Mouse (Mus musculus) retina, adult 2 months (tissue): ENCODE results near the gene Sh2d3c.

Experiments used
- DNase-seq: peaks from one replicate; pipeline ENCODE4 v3.0.0-alpha.2; 2012; ENCODE audit warnings: low read depth, low spot score

Gene Sh2d3c

DNA sequence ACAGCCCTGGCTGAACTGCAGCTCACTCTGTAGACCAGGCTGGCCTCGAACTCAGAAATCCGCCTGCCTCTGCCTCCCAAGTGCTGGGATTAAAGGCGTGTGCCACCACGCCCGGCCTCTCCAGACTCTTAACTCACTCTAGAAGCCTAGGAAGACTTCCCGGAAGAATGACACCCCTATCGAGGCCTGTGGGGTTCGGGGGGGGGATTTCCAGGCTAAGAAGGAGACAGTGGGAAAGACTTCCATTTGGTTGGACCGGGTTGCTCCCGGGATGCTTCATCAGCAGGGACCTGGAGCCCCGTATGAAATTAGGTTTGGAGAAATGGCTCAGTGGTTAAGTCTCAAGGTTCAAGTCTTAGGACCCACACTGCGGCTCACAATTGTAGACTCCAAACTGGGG, 26.2 kb upstream of the Sh2d3c start:
- DNase-seq = no peak

DNA sequence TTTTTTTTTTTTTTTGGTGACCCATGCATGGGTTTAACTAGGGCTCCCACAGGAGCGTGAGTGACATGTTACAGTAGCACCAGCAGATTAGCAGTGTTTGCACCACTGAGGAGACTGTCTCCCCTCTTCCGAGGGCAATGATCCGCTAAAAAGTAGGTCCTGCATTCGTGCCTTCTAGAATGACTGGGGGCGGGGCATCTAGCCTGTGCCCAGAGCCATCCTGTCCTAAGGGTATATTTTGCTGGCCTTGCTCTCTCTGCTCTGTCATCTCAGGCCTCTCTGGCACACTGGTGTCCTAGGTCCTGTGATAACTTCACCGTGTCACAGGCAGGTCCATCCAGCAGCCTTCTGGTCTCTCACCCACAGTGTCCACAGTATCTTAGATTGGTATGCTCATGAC, 21.2 kb upstream of the Sh2d3c start:
- DNase-seq = no peak

DNA sequence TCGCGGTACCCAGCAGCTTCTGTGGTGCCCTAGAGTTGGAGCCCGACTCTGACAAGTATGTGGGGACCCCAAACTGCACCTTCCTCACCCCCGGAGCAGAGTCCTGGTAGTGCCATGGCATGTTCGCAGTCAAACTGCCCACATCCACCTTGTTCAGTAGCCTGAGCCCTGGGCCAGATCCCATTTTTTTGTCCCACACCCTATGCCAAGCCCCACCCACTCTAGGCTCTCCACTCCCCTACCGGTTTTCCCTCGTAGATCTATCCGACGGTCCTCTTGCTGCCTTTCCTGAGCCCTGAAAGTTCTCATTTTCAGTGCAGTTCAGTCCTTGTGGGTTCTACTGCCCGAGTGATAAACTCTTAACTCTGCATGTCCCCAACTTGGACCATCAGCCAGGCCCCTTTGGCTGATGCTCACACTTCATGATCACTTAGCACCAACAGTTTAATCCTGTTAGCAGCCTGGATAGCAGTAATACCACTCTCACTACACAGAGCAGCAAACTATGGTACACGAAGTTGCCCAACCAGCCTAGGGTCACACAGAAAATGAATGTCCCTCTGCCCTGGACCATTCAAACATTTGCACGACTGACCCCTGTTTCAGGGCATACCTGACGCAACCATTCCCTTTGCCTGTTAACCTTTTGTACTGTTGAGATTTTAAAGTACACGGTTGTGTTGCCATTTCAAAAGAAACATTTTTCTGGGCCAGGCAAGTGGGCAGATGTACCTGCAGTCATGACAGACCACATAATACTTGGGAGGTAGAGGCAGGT, 19.7 kb upstream of the Sh2d3c start:
- DNase-seq = no peak

DNA sequence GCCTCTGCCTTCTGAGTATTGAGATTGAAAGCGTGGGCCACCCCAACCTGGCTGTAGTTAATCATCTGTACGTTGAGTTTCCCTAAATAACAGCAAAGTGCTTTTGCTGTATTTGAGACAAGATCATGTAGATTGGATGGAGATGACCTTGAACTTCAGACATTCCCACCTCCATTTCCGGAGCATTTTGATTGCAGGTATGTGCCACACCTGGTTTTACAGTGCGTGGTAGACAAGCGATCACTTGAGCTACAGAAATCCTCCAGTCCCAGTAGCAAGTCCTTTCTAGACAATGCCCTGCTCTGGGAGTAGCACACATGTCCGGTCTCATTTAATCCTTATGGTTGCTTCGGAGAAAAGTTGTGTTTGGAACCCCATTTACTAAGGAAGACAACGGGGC, 17.8 kb upstream of the Sh2d3c start:
- no peak for DNase-seq

DNA sequence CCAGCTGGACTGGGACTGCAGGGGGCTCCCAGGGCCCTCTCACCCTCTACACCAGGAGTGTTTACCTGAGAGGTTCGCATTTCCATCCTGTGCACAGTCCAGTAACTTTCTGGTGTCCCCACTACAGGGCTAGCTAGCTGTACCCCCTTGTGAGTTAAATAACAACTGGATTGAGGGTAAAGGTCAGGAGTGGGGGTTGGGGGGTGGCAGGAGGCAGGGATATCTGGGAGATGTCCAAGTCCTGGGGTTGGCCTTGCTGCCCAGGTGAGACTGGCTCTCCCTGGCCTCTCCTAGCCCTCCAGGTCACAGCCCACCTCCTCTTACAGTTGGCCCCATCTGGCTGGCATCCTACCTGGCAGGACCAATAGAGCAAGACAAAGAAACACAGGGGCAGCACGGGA, 16.8 kb upstream of the Sh2d3c start, which contains the start of gene Fpgs:
TSS of gene Fpgs (minus strand) at position 125 of the 401 bp plus-strand sequence.
- no peak for DNase-seq

DNA sequence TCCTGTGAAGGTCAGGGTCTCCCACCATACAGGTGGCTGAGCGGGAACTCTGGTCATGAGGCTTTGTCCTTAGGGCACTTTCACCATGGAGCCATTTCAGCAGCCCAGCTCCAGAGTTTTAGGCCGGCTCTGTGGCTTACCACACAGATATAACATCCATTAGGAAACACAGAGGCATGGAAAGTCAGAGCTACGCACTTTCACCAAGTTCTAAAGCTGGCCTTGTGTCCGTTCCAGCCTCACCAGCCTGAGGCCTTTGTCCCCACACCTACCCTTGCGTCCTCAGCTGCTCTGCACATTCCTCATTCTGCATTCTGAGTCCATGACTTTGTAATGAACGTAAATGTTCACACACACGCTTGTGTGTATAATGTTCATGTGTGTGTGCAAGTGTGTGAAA, 15.8 kb upstream of the Sh2d3c start:
- DNase-seq = no peak

DNA sequence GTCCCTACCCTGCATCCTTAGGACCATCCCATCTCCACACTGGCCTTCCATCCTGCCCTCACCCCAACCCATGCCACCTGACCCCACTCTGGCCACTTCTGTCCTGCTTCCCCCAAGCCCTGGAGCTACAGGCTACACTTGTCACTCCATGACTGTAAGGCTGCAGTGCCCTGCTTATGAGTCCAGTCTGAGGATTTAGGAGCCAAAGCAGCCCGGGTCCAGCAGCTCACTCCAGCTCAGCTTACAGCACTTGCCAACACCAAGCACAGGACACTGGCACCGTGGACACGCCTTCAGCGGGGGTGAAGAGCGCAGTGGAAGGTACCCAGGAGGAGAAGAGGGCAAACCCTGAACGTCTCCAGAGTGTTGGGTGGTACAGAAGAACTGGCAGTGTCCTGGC, 13.9 kb upstream of the Sh2d3c start:
- DNase-seq = no peak

DNA sequence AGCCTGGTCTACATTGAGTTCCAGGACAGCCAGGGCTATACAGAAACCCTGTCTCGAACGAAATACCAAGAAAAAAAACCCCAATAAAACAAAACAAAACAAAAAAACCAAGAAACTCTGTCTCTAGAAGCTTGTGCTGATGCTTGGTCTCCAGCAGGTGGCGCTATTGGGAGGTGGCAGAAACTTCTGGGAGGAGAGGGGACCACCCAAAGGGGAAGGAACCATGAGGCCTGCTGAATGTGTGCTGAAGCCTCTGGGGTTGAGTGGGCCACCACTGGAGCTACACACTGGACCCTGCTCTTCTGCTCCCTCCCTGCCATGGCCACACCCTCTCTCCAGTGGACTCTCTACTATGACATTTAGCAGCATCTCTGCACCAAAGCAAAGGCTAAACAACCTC, 12.2 kb upstream of the Sh2d3c start:
- DNase-seq = no peak

DNA sequence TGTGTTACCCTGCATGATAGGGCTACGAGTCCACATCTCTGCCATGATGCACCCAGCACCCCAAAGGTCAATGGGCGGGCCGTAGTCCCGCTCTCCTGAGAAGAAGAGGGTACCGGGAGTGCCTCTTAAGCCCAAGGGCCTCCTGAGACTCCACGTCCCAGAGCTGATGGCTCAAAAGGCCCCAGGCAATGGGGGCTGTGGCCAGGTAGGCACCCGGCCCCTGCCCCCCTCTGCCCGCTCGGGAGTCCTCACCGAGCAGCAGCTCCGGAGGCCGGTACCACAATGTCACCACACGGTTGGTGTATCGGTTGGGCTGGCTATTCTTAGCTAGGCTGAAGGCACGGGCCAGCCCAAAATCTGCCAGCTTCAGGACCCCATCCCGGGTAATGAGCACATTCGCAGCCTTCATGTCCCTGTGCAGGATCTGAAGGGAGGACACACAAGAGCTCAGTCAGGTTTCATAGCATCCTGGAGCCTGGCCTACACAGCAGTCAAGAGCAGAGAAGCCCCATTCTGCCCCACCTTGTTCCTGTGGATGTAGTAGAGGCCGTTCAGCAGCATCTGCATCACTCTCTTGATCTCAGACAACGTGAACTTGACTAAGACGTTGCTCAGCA, 11.2 kb upstream of the Sh2d3c start:
- DNase-seq = no peak

DNA sequence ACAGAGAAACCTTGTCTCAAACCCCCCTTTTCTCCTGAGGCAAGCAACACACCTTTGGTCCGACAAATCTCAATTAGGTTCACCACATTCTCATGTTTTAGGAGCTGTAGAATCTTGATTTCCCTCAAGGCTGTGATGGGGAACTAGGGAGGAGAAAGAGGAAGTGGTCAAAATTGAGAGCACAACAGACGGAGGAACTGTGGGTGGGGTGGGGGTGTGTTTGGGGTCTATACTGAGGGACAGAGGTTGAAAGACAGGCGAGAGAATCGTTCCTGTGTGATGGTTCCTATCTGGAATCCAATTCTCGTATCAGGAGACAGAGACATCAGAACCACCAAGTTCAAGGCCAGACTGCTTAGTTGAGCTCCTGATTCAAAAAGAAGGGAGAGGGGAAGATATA, 10.4 kb upstream of the Sh2d3c start:
- no peak for DNase-seq

DNA sequence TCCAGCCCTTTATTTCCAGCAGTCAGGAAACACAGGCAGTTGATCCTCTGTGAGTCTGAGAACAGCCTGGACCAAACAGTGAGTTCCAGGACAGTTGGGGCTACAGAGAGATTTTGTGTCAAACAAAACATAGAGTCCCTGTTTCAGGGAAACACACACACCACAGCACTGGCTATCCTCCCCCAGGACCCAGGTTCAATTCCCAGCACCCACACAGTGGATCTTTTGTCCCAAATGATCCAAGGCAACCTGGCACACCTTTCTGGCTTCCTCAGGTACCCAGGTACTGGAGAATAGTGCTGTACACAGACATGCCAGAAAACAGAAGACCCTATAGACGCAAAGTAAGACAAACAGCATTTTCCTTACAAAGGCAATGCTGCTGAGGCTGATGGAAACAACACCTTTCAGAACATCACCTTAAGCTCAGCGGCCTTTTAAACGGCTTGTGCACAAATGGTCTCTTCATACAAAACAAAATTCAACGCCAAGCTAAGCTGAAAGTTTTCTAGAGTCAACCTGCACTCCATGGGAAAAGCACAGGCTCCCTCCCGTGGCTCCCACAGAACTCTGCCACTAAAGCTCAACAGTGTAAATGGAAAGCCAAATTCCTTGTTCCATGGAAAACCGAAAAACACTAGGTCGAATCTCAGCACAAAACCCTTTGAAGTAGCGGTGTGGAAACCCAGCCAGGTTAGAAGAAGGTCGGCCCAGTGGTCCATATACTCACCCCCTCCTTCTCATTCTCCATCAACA, 9.4 kb upstream of the Sh2d3c start:
- no peak for DNase-seq

DNA sequence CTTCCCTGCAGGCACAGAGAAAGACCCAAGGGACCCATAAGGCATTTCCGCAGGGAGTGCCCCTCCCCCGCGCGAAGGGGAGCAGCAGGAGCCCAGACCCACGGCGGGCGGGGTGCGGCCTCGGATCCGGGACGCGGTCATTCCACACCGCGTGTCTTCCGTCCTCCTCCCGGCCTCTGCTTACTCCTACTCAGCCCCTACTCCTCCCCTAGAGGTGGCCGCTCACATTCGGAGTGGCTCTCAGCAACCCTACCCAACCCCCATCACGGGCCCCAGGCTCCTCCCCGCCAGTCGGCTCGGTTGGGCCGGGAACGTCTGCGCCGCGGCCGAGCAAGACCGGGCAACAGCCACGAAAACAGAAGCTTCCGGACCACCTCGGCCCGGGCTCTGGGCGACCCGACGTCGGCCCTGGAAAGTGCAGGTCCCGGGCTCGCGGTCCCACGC, 8.7 kb upstream of the Sh2d3c start:
- DNase-seq = no peak

DNA sequence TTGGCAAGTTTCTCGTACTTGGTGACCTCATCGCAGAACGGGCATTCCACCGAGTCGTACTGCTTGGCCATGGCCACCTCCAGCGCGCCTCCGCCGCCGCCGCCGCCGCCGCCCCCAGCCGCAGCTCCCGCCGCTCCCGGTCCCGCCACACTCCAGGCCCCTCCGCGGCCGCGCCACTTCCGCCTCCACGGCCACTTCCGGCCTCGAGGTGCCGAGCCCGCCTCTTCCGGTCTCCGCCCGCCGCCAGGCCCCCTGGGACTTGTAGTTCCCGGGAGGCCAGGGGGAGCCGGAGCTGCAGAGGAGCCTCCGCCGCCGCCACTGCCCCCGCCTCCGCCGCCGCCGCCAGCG, 8.3 kb upstream of the Sh2d3c start:
- DNase-seq = peak; percentile 78

DNA sequence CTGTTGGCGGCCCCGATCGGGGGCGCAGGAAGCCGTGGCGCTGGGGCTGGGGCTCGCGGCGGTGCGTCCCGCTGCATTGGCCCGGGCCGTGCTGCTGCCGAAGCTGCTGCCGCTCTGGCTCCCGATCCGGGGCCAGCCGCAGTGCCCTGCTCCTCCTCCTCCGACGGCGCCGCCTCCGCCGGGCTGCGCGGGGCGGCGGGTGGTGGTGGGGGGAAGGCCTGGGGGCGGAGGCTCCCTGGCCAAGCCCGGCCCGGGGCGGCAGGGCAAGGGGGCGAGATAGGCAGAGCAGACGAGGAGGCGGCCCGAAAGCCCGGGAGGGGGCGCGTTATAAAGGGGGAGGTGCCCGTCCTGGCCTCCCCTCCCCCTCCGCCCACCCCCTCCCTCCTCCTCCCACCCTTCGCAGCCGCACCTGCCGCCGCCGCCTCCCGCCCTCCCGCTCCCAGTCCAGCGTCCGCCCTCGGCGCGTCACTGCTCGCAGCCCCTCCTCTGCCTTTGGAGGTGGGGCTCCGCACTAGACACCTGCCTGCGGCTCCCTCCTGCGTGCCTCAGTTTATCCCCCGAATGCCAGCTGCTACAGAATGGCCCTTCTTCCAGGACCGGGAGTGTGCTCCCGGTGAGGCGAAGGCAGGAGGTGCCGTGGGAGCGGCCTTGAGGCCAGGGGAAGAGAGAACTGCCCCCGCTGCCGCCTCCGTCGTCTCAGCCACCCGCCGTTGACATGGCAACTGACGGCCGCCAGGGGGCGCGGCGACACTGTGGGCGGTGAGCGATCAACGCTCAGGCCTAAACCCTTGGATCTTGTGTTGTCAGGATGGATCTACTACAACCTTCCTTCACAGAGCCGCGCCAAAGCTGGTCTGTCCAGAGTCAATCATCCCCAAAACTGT, 7.7 kb upstream of the Sh2d3c start, which contains the start of gene Cdk9:
TSS of gene Cdk9 (minus strand) at position 143 of the 884 bp plus-strand sequence.
- DNase-seq = peak; percentile 78

DNA sequence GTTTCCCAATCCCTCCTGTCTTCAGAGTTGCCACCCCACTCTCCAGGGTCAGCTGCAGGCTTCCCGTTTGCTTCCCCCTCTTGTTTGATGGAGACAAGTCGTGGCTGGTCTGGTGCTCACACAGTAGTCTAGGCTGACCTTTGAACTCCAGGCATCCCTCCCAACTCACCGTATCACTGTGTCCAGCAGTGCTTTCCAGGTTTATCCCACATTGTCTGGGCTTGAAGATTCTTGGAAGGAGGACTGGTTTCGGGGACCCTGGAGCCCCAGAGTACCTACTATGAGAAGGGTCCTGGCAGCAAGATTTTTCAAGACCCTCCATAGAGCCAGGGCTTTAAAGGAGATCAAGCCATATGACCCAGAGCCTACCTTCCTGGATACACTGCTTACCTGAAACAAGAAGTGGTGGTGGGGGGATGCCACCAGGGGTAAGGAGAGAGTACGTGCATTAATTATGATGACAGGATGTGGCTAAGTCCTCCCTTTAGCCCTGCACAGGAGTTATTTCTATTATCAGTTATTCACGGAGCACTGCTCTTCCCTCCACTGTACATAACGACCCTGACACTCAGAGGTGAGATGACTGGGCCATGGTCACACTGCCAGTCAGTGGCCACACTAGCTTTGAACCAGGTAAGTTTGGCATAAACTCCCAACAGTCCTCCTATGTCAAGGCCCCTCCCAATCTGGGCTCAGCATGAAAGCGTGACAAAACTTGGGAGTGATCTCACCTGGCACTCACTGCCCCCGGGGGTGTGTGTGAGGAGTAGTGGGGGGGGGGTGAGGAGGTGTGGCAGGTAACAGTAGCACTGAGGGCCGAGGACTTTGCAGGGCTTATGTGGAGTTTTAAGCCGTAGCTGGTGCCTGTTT, 6.5 kb upstream of the Sh2d3c start:
- DNase-seq = no peak

DNA sequence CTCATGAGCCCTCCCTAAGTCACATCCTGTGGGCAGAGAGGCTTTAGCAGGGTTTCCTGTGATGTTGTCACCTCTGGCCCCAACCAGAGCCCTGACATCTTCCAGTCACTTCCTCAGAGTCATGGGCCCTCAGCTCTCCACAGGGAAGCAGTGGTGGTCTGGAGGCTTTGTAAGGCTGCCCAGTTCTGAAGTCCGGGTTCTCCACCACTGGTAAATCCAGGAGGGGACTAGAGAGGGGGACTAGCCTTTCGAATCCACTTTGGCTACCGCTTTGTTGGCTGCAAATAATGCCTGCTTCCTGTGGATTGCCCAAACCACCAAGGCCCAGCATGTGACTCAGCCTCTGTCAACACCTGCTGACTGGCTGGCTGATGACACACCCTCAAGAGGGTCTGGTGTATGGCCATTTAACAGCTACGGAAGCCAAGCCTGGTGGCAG, 5.8 kb upstream of the Sh2d3c start:
- no peak for DNase-seq

DNA sequence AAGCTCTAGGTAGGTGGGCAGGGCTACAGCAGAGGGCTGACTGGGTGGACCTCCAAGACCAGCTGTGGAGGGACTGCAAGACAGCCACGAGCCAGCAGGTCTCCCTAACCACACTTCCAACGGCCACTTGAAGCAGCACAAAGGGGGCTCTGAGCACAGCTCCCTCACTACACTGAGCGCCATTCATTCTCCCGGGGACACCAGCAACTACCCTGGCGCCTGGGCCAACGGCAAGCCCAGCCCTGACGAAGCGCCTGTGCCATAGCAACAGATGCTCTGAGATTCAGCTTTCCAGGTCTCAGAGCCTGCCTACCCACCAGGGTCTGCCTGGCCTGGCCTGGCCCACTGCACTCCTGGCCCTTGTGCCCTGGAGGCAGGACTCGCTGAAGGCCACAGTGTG, 2.1 kb upstream of the Sh2d3c start:
- DNase-seq = no peak

DNA sequence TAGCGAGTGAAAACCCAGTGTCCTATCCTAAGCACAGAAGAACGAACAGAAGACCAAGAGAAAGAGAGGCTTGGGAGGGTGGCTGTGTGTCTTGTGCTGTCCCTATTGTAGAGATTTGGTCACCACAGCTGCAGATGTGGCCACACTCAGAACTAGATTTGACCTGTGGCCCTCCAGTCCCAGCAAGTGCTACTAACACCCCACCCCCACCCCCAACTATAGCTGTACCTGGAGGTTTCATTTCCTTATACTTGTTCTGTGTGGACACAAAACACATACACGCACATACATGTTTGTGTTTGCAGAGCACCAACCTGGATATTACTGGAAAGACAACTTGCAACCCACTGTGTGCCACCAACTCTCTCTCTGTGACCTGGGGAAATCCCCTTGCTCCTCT, 802 bp upstream of the Sh2d3c start:
- no peak for DNase-seq

DNA sequence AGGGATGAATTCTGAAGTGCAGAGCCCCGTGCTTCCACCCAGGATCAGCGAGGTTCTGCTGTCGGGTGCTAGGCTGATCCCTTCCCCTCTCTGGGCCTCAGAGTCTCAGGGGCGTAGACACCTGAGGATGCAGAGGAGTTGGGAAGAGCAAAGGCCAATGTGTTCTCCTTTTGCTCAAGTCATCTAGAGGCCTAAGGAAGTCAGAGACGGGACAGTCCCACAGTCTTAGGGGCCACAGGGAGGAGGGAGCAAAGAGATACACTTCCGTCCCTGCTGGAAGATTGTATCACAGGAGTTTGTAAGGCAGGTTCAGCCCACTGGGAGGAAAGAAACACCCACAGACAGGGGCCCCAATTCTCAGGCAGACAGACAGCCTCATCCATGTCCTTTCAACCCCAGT, 1.2 kb downstream of the Sh2d3c start:
- no peak for DNase-seq

DNA sequence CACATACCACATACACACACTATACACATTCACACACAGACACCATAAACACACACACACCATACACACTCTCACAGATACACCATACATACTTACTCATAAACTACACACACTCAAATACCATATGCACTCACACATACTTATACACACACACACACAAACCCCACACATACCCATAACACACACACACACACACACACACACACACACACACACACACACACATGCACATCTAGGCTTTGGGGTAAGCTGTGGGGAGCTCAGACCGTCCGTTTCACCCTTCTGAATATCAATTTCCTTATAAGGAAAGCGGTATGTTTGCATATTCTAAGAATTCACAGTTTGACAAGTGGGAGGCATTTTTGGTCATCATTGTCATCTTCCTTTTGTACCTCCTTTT, 1.7 kb downstream of the Sh2d3c start:
- no peak for DNase-seq

DNA sequence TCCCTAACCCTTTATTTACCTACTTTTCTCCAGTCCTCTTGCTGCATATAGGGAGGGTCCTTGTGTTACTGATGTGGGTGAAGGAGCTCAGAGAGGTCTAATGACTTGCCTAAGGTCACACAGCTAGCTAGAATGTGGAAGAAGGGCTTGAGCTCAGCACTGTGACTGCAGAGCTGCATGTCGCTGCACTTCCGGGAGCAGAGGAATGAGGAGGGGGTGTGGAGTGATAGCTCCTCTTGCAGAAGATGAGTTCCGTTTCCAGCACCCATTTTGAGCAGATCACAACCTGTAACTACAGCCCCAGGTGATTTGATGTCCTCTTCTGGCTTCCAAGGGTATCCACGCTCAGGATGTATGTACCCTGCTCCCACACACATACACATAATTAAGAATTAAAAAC, 3.3 kb downstream of the Sh2d3c start:
- DNase-seq = no peak
